Mouse (Mus musculus) kidney, postnatal 14 days (tissue): ENCODE results near the gene Dpep2nb.
A peak's percentile ranks its signal among the peaks of the same experiment; 100 is the strongest.
"Not testable (repeated sequence)": the region's sequence is repeated elsewhere in the genome, so short reads cannot be mapped to it uniquely, and the experiment has no call there.

Experiments used
- DNase-seq: peaks from one replicate; pipeline ENCODE4 v3.0.0; 2022; ENCODE audit warnings: mixed read lengths

Gene Dpep2nb

GRCm38 (mm10) chr8:106004538-106005207, 1.1 kb downstream of the Dpep2nb start:
- no peak for DNase-seq

DNA sequence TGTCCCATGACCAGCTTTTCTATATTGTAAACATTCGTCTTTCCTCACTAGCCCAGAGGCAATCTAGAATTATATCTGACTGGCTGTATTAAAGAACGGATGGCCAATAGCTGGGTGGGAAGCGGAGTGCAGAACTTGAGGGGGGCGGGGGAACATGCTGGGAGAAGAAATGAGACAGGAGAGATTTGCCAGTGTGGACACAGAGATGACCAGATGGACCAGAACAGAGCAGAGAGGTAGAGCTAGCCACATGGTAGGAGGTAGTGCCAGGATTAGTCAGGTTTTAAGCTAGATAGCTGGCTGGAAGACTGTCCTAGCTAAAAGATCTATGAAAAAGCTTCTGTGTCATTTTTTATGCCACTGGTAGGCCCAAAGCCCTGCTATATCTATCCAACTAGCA, 3.9 kb downstream of the Dpep2nb start:
- DNase-seq = no peak

GRCm38 (mm10) chr8:105998971-105999370, 6.8 kb downstream of the Dpep2nb start:
- DNase-seq = peak; percentile 25

DNA sequence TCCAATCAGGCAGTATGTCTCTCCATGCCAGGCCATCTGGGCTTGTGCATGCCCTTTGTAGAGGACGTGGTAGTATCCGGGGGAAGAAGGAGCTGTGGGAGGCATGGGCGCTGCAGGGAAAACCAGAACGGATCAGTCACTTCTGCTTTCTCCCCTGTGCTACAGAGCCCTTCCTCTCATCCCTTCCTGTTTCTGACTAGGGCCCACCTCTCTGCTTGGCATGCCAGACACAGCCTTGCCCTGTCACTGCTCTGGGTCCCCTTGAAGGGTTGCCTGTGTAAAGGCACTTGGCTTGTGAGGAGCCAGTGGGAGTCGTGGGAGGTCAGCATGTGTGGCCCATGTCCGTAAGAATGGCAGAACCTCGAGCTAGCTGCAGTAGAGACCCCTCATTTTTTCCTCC, 9.4 kb downstream of the Dpep2nb start:
- DNase-seq = no peak

DNA sequence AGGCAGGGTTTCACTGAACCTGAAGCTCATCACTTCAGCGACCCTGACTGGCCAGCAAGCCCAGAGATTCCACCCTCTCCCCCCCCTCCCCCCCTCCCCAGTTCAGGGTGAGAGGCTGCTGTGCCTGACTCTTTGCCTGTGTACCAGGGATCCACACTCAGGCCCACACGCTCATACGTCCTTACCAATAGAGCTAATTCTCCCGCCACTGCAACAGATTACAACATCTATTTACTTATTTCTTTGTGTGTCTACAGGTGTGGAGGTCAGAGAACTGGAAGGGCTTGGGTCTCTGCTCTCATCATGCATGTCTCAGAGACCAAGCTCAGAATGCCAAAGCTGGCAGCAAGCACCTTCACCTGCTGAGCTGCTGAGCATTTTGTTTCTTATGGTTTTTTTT, 12.5 kb downstream of the Dpep2nb start:
- no peak for DNase-seq

- DNase-seq = no peak
Observed at GRCm38 (mm10) chr8:105992499-105992898, 13.3 kb downstream of the Dpep2nb start.

GRCm38 (mm10) chr8:105991546-105991945, 14.2 kb downstream of the Dpep2nb start:
- DNase-seq = no peak

DNA sequence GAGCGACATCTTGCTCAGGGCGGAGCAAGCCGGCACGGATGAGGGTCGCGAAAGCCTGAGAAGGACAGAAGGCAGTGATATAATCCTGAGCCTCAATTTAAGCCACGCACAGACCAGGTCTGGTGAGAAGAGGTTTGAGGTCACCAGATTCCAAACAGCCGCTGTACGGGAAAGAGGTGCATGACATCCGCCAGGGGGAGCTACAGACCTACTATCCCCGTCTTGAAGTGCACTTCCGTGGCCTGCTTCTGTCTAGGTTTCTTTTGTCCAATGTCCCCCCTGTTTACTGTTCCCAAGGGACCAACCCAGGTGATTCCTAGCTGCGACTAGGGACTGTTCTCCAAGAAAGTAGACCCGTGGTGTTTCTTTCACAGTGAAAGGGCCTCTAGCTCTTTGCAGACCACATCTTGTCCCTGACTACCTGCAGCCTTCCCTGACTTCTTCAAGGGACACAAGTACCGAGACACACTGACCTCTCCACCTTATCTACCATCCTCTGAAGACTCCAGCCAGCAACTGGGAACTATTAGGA, 14.9 kb downstream of the Dpep2nb start, which contains the start of gene Dus2:
TSS of gene Dus2 (plus strand) at position 482 of the 532 bp plus-strand sequence.
- DNase-seq = peak; percentile 84

GRCm38 (mm10) chr8:105988546-105988945, 17.2 kb downstream of the Dpep2nb start:
- no peak for DNase-seq

DNA sequence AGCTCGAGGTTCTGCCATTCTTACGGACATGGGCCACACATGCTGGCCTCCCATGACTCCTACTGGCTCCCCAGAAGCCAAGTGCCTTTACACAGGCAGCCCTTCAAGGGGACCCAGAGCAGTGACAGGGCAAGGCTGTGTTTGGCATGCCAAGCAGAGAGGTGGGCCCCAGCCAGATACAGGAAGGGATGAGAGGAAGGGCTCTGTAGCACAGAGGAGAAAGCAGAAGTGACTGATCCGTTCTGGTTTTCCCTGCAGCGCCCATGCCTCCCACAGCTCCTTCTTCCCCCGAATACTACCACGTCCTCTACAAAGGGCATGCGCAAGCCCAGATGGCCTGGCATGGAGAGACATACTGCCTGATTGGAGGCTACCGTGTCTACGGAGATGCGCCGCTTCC, 22.4 kb downstream of the Dpep2nb start:
- not testable (repeated sequence) for DNase-seq

DNA sequence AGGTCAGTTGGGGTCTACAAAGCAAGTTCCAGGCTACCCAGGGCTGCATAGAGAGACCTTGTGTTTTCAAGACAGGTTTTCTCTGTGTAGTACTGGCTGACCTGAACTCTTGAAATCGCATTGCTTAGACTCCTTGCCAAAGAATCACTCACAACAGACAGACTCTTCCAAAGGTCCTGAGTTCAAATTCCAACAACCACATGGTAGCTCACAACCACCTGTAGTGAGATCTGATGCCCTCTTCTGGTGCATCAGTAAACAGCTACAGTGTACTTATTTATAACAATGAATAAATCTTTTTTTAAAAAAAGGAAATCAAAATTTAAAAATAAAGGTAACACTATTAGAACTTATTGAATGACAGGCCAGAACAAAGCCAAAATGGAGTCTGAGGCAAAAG, 24.6 kb downstream of the Dpep2nb start:
- no peak for DNase-seq

- no peak for DNase-seq
Observed at GRCm38 (mm10) chr8:105979325-105979724, 26.4 kb downstream of the Dpep2nb start, which contains the start of gene Dpep3. TSS of gene Dpep3 (minus strand) at chr8:105979429.

- no peak for DNase-seq
Observed at GRCm38 (mm10) chr8:105975363-105975762, 30.4 kb downstream of the Dpep2nb start.

- DNase-seq = no peak
Observed at GRCm38 (mm10) chr8:105971019-105971720, 34.6 kb downstream of the Dpep2nb start.

- no peak for DNase-seq
Observed at GRCm38 (mm10) chr8:105969367-105969766, 36.4 kb downstream of the Dpep2nb start.

GRCm38 (mm10) chr8:105966692-105967311, 39.0 kb downstream of the Dpep2nb start:
- no peak for DNase-seq

- peak; percentile 89 for DNase-seq
Observed at GRCm38 (mm10) chr8:105965905-105966341, 39.9 kb downstream of the Dpep2nb start, which contains the start of gene Slc12a4. TSS of gene Slc12a4 (minus strand) at chr8:105966097.

- DNase-seq = peak; percentile 64
Observed at GRCm38 (mm10) chr8:105965266-105965904, 40.4 kb downstream of the Dpep2nb start.

- DNase-seq = no peak
Observed at GRCm38 (mm10) chr8:105964506-105965265, 41.1 kb downstream of the Dpep2nb start.

DNA sequence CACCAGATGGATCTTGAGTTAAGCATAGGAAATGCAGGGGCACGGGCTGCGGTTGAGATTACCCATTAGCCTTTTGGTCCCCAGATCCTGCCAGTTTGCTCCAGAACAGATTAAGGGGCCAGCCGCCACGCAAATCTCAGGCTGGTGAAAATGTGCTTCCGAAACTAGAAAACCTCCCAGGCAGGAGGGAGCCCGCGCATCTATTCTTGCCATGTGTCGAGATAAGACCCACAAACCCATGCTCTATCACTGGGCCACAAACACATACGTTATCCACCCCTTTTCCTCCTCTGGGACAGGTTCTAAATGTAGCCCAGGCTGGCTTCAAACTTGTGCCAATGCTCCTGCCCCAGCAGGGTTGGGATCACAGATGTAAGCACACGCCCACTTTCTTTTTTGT, 44.2 kb downstream of the Dpep2nb start:
- no peak for DNase-seq

DNA sequence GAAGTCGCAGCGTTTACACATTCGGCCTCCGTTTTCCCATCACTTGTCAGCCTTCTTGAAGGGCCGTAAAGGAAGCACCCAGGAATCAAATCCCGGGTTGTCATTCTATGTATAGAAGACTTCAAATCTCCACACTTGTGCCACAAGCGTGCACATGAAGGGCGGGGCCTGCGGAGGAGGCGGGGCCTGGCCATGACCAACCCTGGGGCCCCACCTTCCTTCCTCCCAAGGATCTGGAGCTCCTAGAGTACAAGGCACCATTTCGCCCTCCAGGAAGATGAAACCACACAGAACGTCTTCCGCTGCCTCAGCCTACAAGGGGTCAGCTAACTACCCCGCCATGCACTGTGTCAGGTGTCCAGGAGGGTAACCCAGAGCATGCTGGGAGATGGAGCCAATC, 44.7 kb downstream of the Dpep2nb start:
- no peak for DNase-seq

DNA sequence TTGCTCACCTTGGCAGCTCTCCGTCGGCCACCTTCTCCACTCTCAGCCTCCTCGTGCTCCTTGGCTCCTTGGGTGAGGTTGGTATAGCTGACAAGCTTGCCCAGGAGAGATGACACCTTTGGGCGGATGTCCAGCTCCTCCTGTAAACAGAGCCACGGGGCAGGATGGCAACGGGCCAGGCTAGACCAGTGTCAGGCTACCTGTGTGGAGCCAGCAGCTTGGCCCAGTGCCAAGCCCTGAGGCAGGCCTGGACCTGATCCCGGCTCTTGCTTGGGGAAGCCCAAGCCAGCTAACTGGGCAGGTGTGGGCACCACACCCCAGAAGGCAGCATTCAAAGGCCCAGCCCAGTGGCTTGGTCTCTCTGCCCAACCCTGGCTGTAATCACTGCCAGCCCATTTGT, 46.4 kb downstream of the Dpep2nb start:
- DNase-seq = peak; percentile 90
